Mouse (Mus musculus) ES-Bruce4 (cell line): Measurements from ENCODE around the gene Ephb1. TPM values are rescaled to one million over a fixed set of nuclear protein-coding genes. Genes with fewer than 3 reads are reported as not detected.

Source experiments
- H3K27ac ChIP-seq: 2 replicates; pipeline ENCODE4 v1.5.1; 2012; ENCODE audit warnings: low read length, inconsistent platforms; ENCODE audit not compliant: insufficient read depth
- H3K27me3 ChIP-seq: 2 replicates; pipeline ENCODE4 v1.6.1; 2012; ENCODE audit warnings: mild to moderate bottlenecking, low read length, inconsistent platforms; ENCODE audit not compliant: control insufficient read depth, poor library complexity, insufficient read depth, severe bottlenecking
- H3K36me3 ChIP-seq: 2 replicates; pipeline ENCODE4 v1.6.1; 2012; ENCODE audit warnings: inconsistent platforms, mild to moderate bottlenecking, low read length, moderate library complexity; ENCODE audit not compliant: control insufficient read depth, poor library complexity, insufficient read depth, severe bottlenecking
- H3K4me1 ChIP-seq: one replicate; pipeline ENCODE4 v1.8.1; 2011; ENCODE audit warnings: low read length; ENCODE audit not compliant: control insufficient read depth, insufficient read depth
- H3K4me3 ChIP-seq: 2 replicates; pipeline ENCODE4 v1.5.1; 2011; ENCODE audit warnings: low read depth, mild to moderate bottlenecking, low read length
- H3K9ac ChIP-seq: 2 replicates; pipeline ENCODE4 v1.6.1; 2012; ENCODE audit warnings: low read depth, mild to moderate bottlenecking, inconsistent platforms; ENCODE audit not compliant: poor library complexity, severe bottlenecking
- H3K9me3 ChIP-seq: replicated peaks from 2 replicates; pipeline ENCODE4 v1.6.1; 2012; ENCODE audit warnings: mild to moderate bottlenecking, low read length, inconsistent platforms; ENCODE audit not compliant: control insufficient read depth, poor library complexity, insufficient read depth, severe bottlenecking
- CTCF ChIP-seq: IDR thresholded peaks from one replicate; pipeline ENCODE4 v1.8.1; 2011; ENCODE audit warnings: low read depth, low read length
- EP300 ChIP-seq: IDR thresholded peaks from 2 replicates; pipeline ENCODE4 v1.6.1; 2011; ENCODE audit warnings: low read depth, low read length; ENCODE audit not compliant: insufficient read depth
- POLR2A ChIP-seq: IDR thresholded peaks from one replicate; pipeline ENCODE4 v1.8.1; 2011; ENCODE audit warnings: low read length; ENCODE audit not compliant: insufficient read depth
- polyA plus RNA-seq: library from polyadenylated mRNA; stranded (reverse); fragments of >200 nt; gene quantifications from 2 replicates; pipeline ENCODE4 v1.2.4, GENCODE M21; 2011; ENCODE audit warnings: low read depth; ENCODE audit not compliant: missing spikeins, insufficient read depth, insufficient read length

Ephb1 gene
- polyA plus RNA-seq, 1 experiment, result 0.52 TPM

GRCm38 (mm10) chr9:102274016-102274415, 80.5 kb downstream of the Ephb1 start:
- no peaks in the 10 kb centered on the region for H3K4me1 ChIP-seq
- H3K9ac ChIP-seq, result no peak overlapping the region
- no peaks in the 10 kb centered on the region for H3K9me3 ChIP-seq
- no peak for TF ChIP-seq CTCF
- no peak for TF ChIP-seq POLR2A
- no peak for TF ChIP-seq EP300
- no peak overlapping the region for H3K4me3 ChIP-seq
- H3K36me3 ChIP-seq, result no peaks in the 10 kb centered on the region
- no peak overlapping the region for H3K27ac ChIP-seq
- no peaks in the 10 kb centered on the region; the same call in 1 of the 2 replicates for H3K27me3 ChIP-seq

- Histone ChIP-seq H3K36me3 (no peaks in the 10 kb centered on the region), H3K4me3 (no peak overlapping the region), H3K9ac (no peak overlapping the region), H3K4me1 (no peaks in the 10 kb centered on the region), H3K27me3 (no peaks in the 10 kb centered on the region; the same call in 1 of the 2 replicates), H3K27ac (no peak overlapping the region), H3K9me3 (no peaks in the 10 kb centered on the region)
- TF ChIP-seq CTCF (no peak), EP300 (no peak), POLR2A (no peak)
Observed at GRCm38 (mm10) chr9:102273469-102273808, 81.1 kb downstream of the Ephb1 start.

GRCm38 (mm10) chr9:102272731-102273468, 81.6 kb downstream of the Ephb1 start:
- Histone ChIP-seq H3K9me3 (no peaks in the 10 kb centered on the region), H3K36me3 (no peaks in the 10 kb centered on the region), H3K27ac (no peak overlapping the region), H3K4me3 (no peak overlapping the region), H3K27me3 (no peaks in the 10 kb centered on the region; the same call in 1 of the 2 replicates), H3K4me1 (no peaks in the 10 kb centered on the region), H3K9ac (no peak overlapping the region)
- TF ChIP-seq EP300 (no peak), POLR2A (no peak), CTCF (no peak)

- Histone ChIP-seq H3K9me3 (no peaks in the 10 kb centered on the region), H3K27me3 (no peaks in the 10 kb centered on the region; the same call in 1 of the 2 replicates), H3K4me3 (no peak overlapping the region), H3K27ac (no peak overlapping the region), H3K9ac (no peak overlapping the region), H3K4me1 (no peaks in the 10 kb centered on the region), H3K36me3 (no peaks in the 10 kb centered on the region)
- TF ChIP-seq POLR2A, result no peak
- no peak for TF ChIP-seq CTCF
- no peak for TF ChIP-seq EP300
Observed at GRCm38 (mm10) chr9:102270496-102270895, 84.0 kb downstream of the Ephb1 start.

- Histone ChIP-seq H3K9ac (no peak overlapping the region), H3K27ac (no peak overlapping the region), H3K4me1 (no peaks in the 10 kb centered on the region), H3K27me3 (no peaks in the 10 kb centered on the region; the same call in 1 of the 2 replicates), H3K36me3 (no peaks in the 10 kb centered on the region), H3K4me3 (0 out of 2 replicates have a peak overlapping the region, but pooled peaks have one; percentile 5), H3K9me3 (no peaks in the 10 kb centered on the region; the same call in 1 of the 2 replicates)
- TF ChIP-seq EP300 (no peak), POLR2A (no peak), CTCF (no peak)
Observed at GRCm38 (mm10) chr9:102267311-102268027, 87.0 kb downstream of the Ephb1 start.

GRCm38 (mm10) chr9:102263760-102264159, 90.7 kb downstream of the Ephb1 start:
- Histone ChIP-seq H3K9ac (no peak overlapping the region), H3K36me3 (no peaks in the 10 kb centered on the region), H3K4me1 (no peaks in the 10 kb centered on the region), H3K9me3 (no peaks in the 10 kb centered on the region; the same call in 1 of the 2 replicates), H3K27ac (no peak overlapping the region), H3K4me3 (no peak overlapping the region), H3K27me3 (no peaks in the 10 kb centered on the region)
- TF ChIP-seq POLR2A, result no peak
- TF ChIP-seq CTCF, result no peak
- no peak for TF ChIP-seq EP300
